Mouse (Mus musculus): Measurements from ENCODE around the gene Plagl2. TPM values are rescaled to one million over a fixed set of nuclear protein-coding genes. Genes with fewer than 3 reads are reported as not detected.

The Plagl2 gene
- polyA plus RNA-seq, 1 experiment: 13.2 TPM

- no peak overlapping the region for H3K4me3 ChIP-seq (ENCODE audit: low read depth, low read length)
- H3K36me3 ChIP-seq (ENCODE audit: control insufficient read depth, insufficient read depth, low read length, poor library complexity, severe bottlenecking): no peaks in the 10 kb centered on the region
- H3K9me3 ChIP-seq (replicated peaks; ENCODE audit: control insufficient read depth, insufficient read depth, low read length, poor library complexity, severe bottlenecking): no peaks in the 10 kb centered on the region
- no peak overlapping the region for H3K9ac ChIP-seq (ENCODE audit: low read depth, poor library complexity, severe bottlenecking)
- TF ChIP-seq EP300 (IDR thresholded peaks at IDR 0.05; ENCODE audit: insufficient read depth, low read depth, low read length) (no peak), CTCF (IDR thresholded peaks at IDR 0.05; ENCODE audit: low read depth, low read length) (no peak), POLR2A (IDR thresholded peaks at IDR 0.05; ENCODE audit: insufficient read depth, low read length) (no peak)
- H3K27me3 ChIP-seq (ENCODE audit: control insufficient read depth, insufficient read depth, low read length, poor library complexity, severe bottlenecking): no peaks in the 10 kb centered on the region
- no peak overlapping the region for H3K27ac ChIP-seq (ENCODE audit: insufficient read depth, low read length)
- no peaks in the 10 kb centered on the region for H3K4me1 ChIP-seq (ENCODE audit: control insufficient read depth, insufficient read depth, low read length)
Observed at GRCm38 (mm10) chr2:153221620-153222019, 19.6 kb downstream of the Plagl2 start.

DNA sequence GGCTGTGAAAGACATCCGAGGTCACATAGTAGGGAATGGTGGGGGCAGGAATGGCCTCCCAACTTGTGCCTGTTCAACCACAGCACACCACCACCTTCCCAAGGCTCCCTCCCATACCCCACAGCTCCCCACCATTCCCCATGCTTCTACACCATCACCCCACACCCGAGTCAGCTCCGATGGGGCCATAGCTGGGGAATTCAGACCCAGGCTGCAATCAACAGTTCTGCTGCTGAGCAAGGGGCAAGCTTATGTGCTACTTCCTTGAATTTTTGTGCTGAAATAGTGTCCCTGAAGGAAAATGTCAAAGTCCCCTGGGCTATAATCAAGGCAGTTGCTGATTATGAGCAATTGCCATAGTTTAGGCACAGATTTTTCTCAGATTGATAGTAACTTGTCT is 22.7 kb downstream of the Plagl2 start:
- Histone ChIP-seq H3K27ac (ENCODE audit: insufficient read depth, low read length) (no peak overlapping the region), H3K9ac (ENCODE audit: low read depth, poor library complexity, severe bottlenecking) (no peak overlapping the region), H3K36me3 (ENCODE audit: control insufficient read depth, insufficient read depth, low read length, poor library complexity, severe bottlenecking) (no peaks in the 10 kb centered on the region), H3K9me3 (replicated peaks; ENCODE audit: control insufficient read depth, insufficient read depth, low read length, poor library complexity, severe bottlenecking) (no peaks in the 10 kb centered on the region), H3K4me1 (ENCODE audit: control insufficient read depth, insufficient read depth, low read length) (no peaks in the 10 kb centered on the region), H3K27me3 (ENCODE audit: control insufficient read depth, insufficient read depth, low read length, poor library complexity, severe bottlenecking) (no peaks in the 10 kb centered on the region), H3K4me3 (ENCODE audit: low read depth, low read length) (no peak overlapping the region)
- TF ChIP-seq POLR2A (IDR thresholded peaks at IDR 0.05; ENCODE audit: insufficient read depth, low read length) (no peak), EP300 (IDR thresholded peaks at IDR 0.05; ENCODE audit: insufficient read depth, low read depth, low read length) (no peak), CTCF (IDR thresholded peaks at IDR 0.05; ENCODE audit: low read depth, low read length) (no peak)

- Histone ChIP-seq H3K36me3 (ENCODE audit: control insufficient read depth, insufficient read depth, low read length, poor library complexity, severe bottlenecking) (no peaks in the 10 kb centered on the region), H3K4me3 (ENCODE audit: low read depth, low read length) (no peak overlapping the region), H3K4me1 (ENCODE audit: control insufficient read depth, insufficient read depth, low read length) (no peaks in the 10 kb centered on the region), H3K27me3 (ENCODE audit: control insufficient read depth, insufficient read depth, low read length, poor library complexity, severe bottlenecking) (no peaks in the 10 kb centered on the region), H3K27ac (ENCODE audit: insufficient read depth, low read length) (no peak overlapping the region), H3K9ac (ENCODE audit: low read depth, poor library complexity, severe bottlenecking) (no peak overlapping the region), H3K9me3 (replicated peaks; ENCODE audit: control insufficient read depth, insufficient read depth, low read length, poor library complexity, severe bottlenecking) (no peaks in the 10 kb centered on the region)
- no peak for TF ChIP-seq POLR2A (IDR thresholded peaks at IDR 0.05; ENCODE audit: insufficient read depth, low read length)
- no peak for TF ChIP-seq CTCF (IDR thresholded peaks at IDR 0.05; ENCODE audit: low read depth, low read length)
Observed at GRCm38 (mm10) chr2:153217826-153218340, 23.3 kb downstream of the Plagl2 start.

GRCm38 (mm10) chr2:153215421-153215820 is 25.8 kb downstream of the Plagl2 start:
- H3K9ac ChIP-seq (ENCODE audit: low read depth, poor library complexity, severe bottlenecking): no peak overlapping the region
- H3K4me1 ChIP-seq (ENCODE audit: control insufficient read depth, insufficient read depth, low read length): no peaks in the 10 kb centered on the region
- no peak overlapping the region for H3K27ac ChIP-seq (ENCODE audit: insufficient read depth, low read length)
- no peak overlapping the region for H3K4me3 ChIP-seq (ENCODE audit: low read depth, low read length)
- no peaks in the 10 kb centered on the region for H3K27me3 ChIP-seq (ENCODE audit: control insufficient read depth, insufficient read depth, low read length, poor library complexity, severe bottlenecking)
- H3K36me3 ChIP-seq (ENCODE audit: control insufficient read depth, insufficient read depth, low read length, poor library complexity, severe bottlenecking): no peaks in the 10 kb centered on the region
- no peaks in the 10 kb centered on the region for H3K9me3 ChIP-seq (replicated peaks; ENCODE audit: control insufficient read depth, insufficient read depth, low read length, poor library complexity, severe bottlenecking)
- TF ChIP-seq EP300 (IDR thresholded peaks at IDR 0.05; ENCODE audit: insufficient read depth, low read depth, low read length) (no peak), POLR2A (IDR thresholded peaks at IDR 0.05; ENCODE audit: insufficient read depth, low read length) (no peak), CTCF (IDR thresholded peaks at IDR 0.05; ENCODE audit: low read depth, low read length) (no peak)

- no peaks in the 10 kb centered on the region for H3K27me3 ChIP-seq (ENCODE audit: control insufficient read depth, insufficient read depth, low read length, poor library complexity, severe bottlenecking)
- no peaks in the 10 kb centered on the region for H3K36me3 ChIP-seq (ENCODE audit: control insufficient read depth, insufficient read depth, low read length, poor library complexity, severe bottlenecking)
- H3K9me3 ChIP-seq (replicated peaks; ENCODE audit: control insufficient read depth, insufficient read depth, low read length, poor library complexity, severe bottlenecking): no peaks in the 10 kb centered on the region
- TF ChIP-seq EP300 (IDR thresholded peaks at IDR 0.05; ENCODE audit: insufficient read depth, low read depth, low read length) (no peak), CTCF (IDR thresholded peaks at IDR 0.05; ENCODE audit: low read depth, low read length) (no peak), POLR2A (IDR thresholded peaks at IDR 0.05; ENCODE audit: insufficient read depth, low read length) (no peak)
- no peak overlapping the region for H3K4me3 ChIP-seq (ENCODE audit: low read depth, low read length)
- H3K4me1 ChIP-seq (ENCODE audit: control insufficient read depth, insufficient read depth, low read length): no peaks in the 10 kb centered on the region
- H3K9ac ChIP-seq (ENCODE audit: low read depth, poor library complexity, severe bottlenecking): no peak overlapping the region
- no peak overlapping the region for H3K27ac ChIP-seq (ENCODE audit: insufficient read depth, low read length)
Observed at GRCm38 (mm10) chr2:153214771-153215259, 26.4 kb downstream of the Plagl2 start.

DNA sequence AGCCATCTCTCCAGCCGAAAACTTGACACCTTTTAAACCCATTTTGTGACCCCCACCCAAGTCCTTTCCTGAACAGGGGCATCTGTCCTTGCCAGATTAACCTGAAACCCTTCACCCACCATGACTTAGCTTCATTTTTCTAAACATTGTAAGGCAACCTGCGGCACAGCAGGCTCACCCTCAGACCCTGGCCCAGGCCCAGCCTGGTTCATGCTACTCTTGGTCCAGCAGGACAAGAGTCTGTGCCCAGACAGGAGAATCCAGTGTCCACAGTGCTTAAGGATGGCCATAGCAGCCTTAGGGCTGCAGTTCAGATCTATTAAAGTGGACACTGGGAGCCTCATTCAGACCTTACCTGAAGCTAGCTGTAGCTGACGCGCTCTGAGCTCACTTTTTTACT is 27.9 kb downstream of the Plagl2 start:
- Histone ChIP-seq H3K9me3 (replicated peaks; ENCODE audit: control insufficient read depth, insufficient read depth, low read length, poor library complexity, severe bottlenecking) (no peaks in the 10 kb centered on the region), H3K4me3 (ENCODE audit: low read depth, low read length) (no peak overlapping the region), H3K36me3 (ENCODE audit: control insufficient read depth, insufficient read depth, low read length, poor library complexity, severe bottlenecking) (0 out of 2 replicates have a peak, but pooled peaks cover 2% of the 10 kb centered on the region), H3K27me3 (ENCODE audit: control insufficient read depth, insufficient read depth, low read length, poor library complexity, severe bottlenecking) (no peaks in the 10 kb centered on the region), H3K4me1 (ENCODE audit: control insufficient read depth, insufficient read depth, low read length) (no peaks in the 10 kb centered on the region), H3K9ac (ENCODE audit: low read depth, poor library complexity, severe bottlenecking) (no peak overlapping the region), H3K27ac (ENCODE audit: insufficient read depth, low read length) (no peak overlapping the region)
- TF ChIP-seq POLR2A (IDR thresholded peaks at IDR 0.05; ENCODE audit: insufficient read depth, low read length) (no peak), CTCF (IDR thresholded peaks at IDR 0.05; ENCODE audit: low read depth, low read length) (no peak), EP300 (IDR thresholded peaks at IDR 0.05; ENCODE audit: insufficient read depth, low read depth, low read length) (no peak)
